Mouse (Mus musculus): Measurements from ENCODE around the gene Ccer1. TPM values are rescaled to one million over a fixed set of nuclear protein-coding genes. Genes with fewer than 3 reads are reported as not detected.

Gene Ccer1
- polyA plus RNA-seq, 1 experiment from 2014 or later, result not detected

DNA sequence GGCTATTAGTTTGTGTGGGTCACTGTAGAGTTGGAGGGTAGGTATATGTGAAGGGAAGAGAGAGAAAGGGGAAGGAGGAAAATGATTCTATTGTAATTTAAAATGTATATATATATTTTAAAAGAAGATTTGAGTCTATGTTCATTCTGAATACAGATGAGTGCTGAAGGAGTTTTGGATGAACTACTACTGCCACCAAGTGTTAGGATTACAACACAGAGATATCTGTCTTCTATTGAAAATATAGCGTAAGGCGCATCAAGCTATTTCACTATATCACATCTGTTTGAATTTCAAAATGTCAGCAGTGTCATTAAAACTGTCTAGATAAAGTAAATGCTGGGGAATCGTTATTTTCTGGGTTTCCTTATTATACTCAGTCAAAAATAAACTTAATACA lies 3.4 kb upstream of the Ccer1 start:
- H3K27ac ChIP-seq (ENCODE audit: low read depth, low read length), result no peak overlapping the region
- H3K9me3 ChIP-seq (ENCODE audit: control insufficient read depth, low read length), result no peaks in the 10 kb centered on the region
- 84% methylated on average over 3 of the region's 3 CpGs for WGBS
- H3K4me2 ChIP-seq (ENCODE audit: low read depth, low read length, severe bottlenecking), result no peak overlapping the region
- H3K4me1 ChIP-seq (replicated peaks; ENCODE audit: control insufficient read depth, insufficient read depth, low read length), result no peaks in the 10 kb centered on the region
- H3K27me3 ChIP-seq (ENCODE audit: control insufficient read depth, insufficient read depth, low read length), result no peaks in the 10 kb centered on the region
- ATAC-seq (replicated peaks; ENCODE audit: low FRiP score) (no peak), DNase-seq (ENCODE audit: low spot score) (no peak)
- no peak overlapping the region for H3K4me3 ChIP-seq (ENCODE audit: low read depth, low read length)
- H3K9ac ChIP-seq (ENCODE audit: low read length), result no peak overlapping the region
- no peaks in the 10 kb centered on the region for H3K36me3 ChIP-seq (ENCODE audit: control insufficient read depth, insufficient read depth, low read length)

DNA sequence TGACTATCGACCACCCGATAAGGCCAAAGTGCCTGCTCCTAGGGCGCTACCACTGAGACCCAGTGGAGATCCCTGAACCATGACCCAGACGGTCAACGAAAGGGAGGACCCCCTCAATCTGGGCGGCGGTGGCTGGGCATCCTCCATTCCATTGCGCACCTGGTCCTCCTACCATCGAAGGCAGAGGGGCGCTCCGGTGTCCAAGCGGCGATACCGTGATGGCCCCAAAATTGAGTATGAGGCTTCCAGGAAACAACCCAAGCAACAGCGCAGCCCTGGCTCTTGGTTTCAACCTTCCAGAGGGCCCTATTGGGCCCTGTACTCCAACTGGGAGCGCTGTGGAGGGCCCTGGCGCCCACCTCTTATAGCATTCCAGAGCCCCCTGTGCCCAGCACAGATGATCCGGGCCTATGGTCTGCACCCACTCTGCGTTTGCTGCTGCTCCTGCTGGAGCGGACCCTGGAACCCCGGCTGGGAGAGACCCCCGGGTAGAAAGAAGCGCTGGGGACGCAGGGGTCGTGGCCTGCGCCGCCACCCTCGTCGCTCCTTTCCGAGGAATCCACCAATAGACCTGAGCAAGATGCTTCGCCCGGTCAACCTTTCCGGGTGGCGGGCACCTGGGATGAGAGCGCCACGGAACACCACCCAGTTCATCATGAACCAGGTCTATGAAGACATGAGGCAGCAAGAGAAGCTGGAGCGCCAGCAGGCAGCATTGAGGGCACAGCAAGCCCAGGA lies 708 bp downstream of the Ccer1 start:
- Histone ChIP-seq H3K36me3 (ENCODE audit: control insufficient read depth, insufficient read depth, low read length) (no peaks in the 10 kb centered on the region), H3K4me1 (replicated peaks; ENCODE audit: control insufficient read depth, insufficient read depth, low read length) (no peaks in the 10 kb centered on the region), H3K4me3 (ENCODE audit: low read depth, low read length) (no peak overlapping the region), H3K27me3 (ENCODE audit: control insufficient read depth, insufficient read depth, low read length) (no peaks in the 10 kb centered on the region), H3K9me3 (ENCODE audit: control insufficient read depth, low read length) (no peaks in the 10 kb centered on the region), H3K4me2 (ENCODE audit: low read depth, low read length, severe bottlenecking) (no peak overlapping the region), H3K9ac (ENCODE audit: low read length) (no peak overlapping the region), H3K27ac (ENCODE audit: low read depth, low read length) (no peak overlapping the region)
- WGBS, result 90% methylated on average over 37 of the region's 37 CpGs
- ATAC-seq (replicated peaks; ENCODE audit: low FRiP score), result no peak
- no peak for DNase-seq (ENCODE audit: low spot score)

DNA sequence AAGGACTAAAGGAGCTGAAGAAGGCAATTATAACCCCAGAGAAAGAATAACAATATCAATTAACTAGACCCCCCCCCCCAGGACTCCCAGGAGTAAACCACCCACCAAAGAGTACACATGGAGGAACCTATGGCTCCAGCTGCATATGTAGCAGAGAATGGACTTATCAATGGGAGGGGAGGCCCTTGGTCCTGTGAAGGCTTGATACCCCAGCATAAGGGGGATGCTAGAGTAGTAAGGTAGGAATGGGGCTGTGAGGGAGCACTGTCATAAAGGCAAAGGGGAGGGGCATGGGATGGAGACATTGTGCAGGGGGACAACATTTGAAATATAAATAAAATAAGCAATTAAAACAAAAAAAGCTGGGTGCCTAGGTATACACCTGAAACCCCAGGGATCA lies 9.5 kb downstream of the Ccer1 start:
- no peaks in the 10 kb centered on the region for H3K9me3 ChIP-seq (ENCODE audit: control insufficient read depth, low read length)
- H3K4me2 ChIP-seq (ENCODE audit: low read depth, low read length, severe bottlenecking), result no peak overlapping the region
- no peak for ATAC-seq (replicated peaks; ENCODE audit: low FRiP score)
- no peak overlapping the region for H3K4me3 ChIP-seq (ENCODE audit: low read depth, low read length)
- no peaks in the 10 kb centered on the region for H3K27me3 ChIP-seq (ENCODE audit: control insufficient read depth, insufficient read depth, low read length)
- H3K9ac ChIP-seq (ENCODE audit: low read length), result no peak overlapping the region
- H3K4me1 ChIP-seq (replicated peaks; ENCODE audit: control insufficient read depth, insufficient read depth, low read length), result no peaks in the 10 kb centered on the region
- H3K36me3 ChIP-seq (ENCODE audit: control insufficient read depth, insufficient read depth, low read length), result no peaks in the 10 kb centered on the region
- no peak overlapping the region for H3K27ac ChIP-seq (ENCODE audit: low read depth, low read length)
- no peak for DNase-seq (ENCODE audit: low spot score)

GRCm38 (mm10) chr10:97704562-97704961 lies 11.7 kb downstream of the Ccer1 start:
- Histone ChIP-seq H3K36me3 (ENCODE audit: control insufficient read depth, insufficient read depth, low read length) (no peaks in the 10 kb centered on the region), H3K4me1 (replicated peaks; ENCODE audit: control insufficient read depth, insufficient read depth, low read length) (no peaks in the 10 kb centered on the region), H3K4me2 (ENCODE audit: low read depth, low read length, severe bottlenecking) (no peak overlapping the region), H3K27me3 (ENCODE audit: control insufficient read depth, insufficient read depth, low read length) (no peaks in the 10 kb centered on the region), H3K9ac (ENCODE audit: low read length) (no peak overlapping the region), H3K4me3 (ENCODE audit: low read depth, low read length) (no peak overlapping the region), H3K27ac (ENCODE audit: low read depth, low read length) (no peak overlapping the region), H3K9me3 (ENCODE audit: control insufficient read depth, low read length) (no peaks in the 10 kb centered on the region)
- WGBS, result 51% methylated on average over 1 of the region's 1 CpGs
- ATAC-seq (replicated peaks; ENCODE audit: low FRiP score) (0 out of 2 replicates have a peak, but pooled peaks have one; percentile 64), DNase-seq (ENCODE audit: low spot score) (no peak)

GRCm38 (mm10) chr10:97712687-97713086 lies 19.8 kb downstream of the Ccer1 start:
- Histone ChIP-seq H3K4me1 (replicated peaks; ENCODE audit: control insufficient read depth, insufficient read depth, low read length) (no peaks in the 10 kb centered on the region), H3K9ac (ENCODE audit: low read length) (no peak overlapping the region), H3K9me3 (ENCODE audit: control insufficient read depth, low read length) (no peaks in the 10 kb centered on the region), H3K4me3 (ENCODE audit: low read depth, low read length) (no peak overlapping the region), H3K36me3 (ENCODE audit: control insufficient read depth, insufficient read depth, low read length) (no peaks in the 10 kb centered on the region), H3K27me3 (ENCODE audit: control insufficient read depth, insufficient read depth, low read length) (no peaks in the 10 kb centered on the region), H3K27ac (ENCODE audit: low read depth, low read length) (no peak overlapping the region), H3K4me2 (ENCODE audit: low read depth, low read length, severe bottlenecking) (no peak overlapping the region)
- 4% methylated on average over 5 of the region's 5 CpGs for WGBS
- DNase-seq (ENCODE audit: low spot score), result peak; percentile 66
- peak; percentile 64; the same call in 1 of the 2 replicates for ATAC-seq (replicated peaks; ENCODE audit: low FRiP score)

- Histone ChIP-seq H3K4me1 (replicated peaks; ENCODE audit: control insufficient read depth, insufficient read depth, low read length) (no peaks in the 10 kb centered on the region), H3K27ac (ENCODE audit: low read depth, low read length) (no peak overlapping the region), H3K9ac (ENCODE audit: low read length) (no peak overlapping the region), H3K4me3 (ENCODE audit: low read depth, low read length) (no peak overlapping the region), H3K9me3 (ENCODE audit: control insufficient read depth, low read length) (no peaks in the 10 kb centered on the region), H3K27me3 (ENCODE audit: control insufficient read depth, insufficient read depth, low read length) (no peaks in the 10 kb centered on the region), H3K36me3 (ENCODE audit: control insufficient read depth, insufficient read depth, low read length) (no peaks in the 10 kb centered on the region), H3K4me2 (ENCODE audit: low read depth, low read length, severe bottlenecking) (no peak overlapping the region)
- no peak for DNase-seq (ENCODE audit: low spot score)
- 68% methylated on average over 4 of the region's 4 CpGs for WGBS
- ATAC-seq (replicated peaks; ENCODE audit: low FRiP score), result no peak
Observed at GRCm38 (mm10) chr10:97714584-97714983, 21.7 kb downstream of the Ccer1 start.

DNA sequence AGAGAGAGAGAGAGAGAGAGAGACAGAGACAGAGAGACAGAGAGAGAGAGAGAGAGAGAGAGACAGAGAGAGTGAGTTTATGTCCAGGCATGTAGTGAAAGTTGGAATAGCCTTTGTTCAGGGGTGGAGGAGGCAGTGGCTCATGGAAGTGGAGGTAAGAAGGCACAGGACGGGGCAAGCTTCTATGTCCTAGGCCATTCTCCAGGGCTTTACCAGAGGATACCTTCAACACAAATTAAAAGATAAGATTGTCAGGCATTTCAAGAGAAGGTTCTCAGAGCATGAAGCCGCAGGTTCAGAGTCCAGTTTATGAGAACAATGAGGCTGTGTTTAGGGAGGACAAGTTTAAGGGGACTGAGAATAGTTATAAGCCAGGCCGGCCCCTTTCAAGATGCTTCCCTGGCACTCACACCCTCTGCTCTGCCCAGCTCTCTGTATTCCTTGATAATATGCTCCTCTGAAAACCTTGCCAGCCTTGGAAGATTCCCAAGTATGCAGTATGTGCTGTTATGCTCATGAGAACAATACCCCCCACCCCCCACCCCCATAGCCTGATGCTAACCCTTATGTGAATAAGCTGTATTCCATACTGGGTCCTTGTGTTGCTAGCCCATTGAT lies 22.5 kb downstream of the Ccer1 start:
- WGBS, result 86% methylated on average over 3 of the region's 3 CpGs
- no peaks in the 10 kb centered on the region for H3K9me3 ChIP-seq (ENCODE audit: control insufficient read depth, low read length)
- no peaks in the 10 kb centered on the region for H3K27me3 ChIP-seq (ENCODE audit: control insufficient read depth, insufficient read depth, low read length)
- no peak overlapping the region for H3K9ac ChIP-seq (ENCODE audit: low read length)
- no peak overlapping the region for H3K27ac ChIP-seq (ENCODE audit: low read depth, low read length)
- no peaks in the 10 kb centered on the region for H3K4me1 ChIP-seq (replicated peaks; ENCODE audit: control insufficient read depth, insufficient read depth, low read length)
- H3K36me3 ChIP-seq (ENCODE audit: control insufficient read depth, insufficient read depth, low read length), result no peaks in the 10 kb centered on the region
- H3K4me3 ChIP-seq (ENCODE audit: low read depth, low read length), result no peak overlapping the region
- H3K4me2 ChIP-seq (ENCODE audit: low read depth, low read length, severe bottlenecking), result no peak overlapping the region
- DNase-seq (ENCODE audit: low spot score) (no peak), ATAC-seq (replicated peaks; ENCODE audit: low FRiP score) (no peak)

- no peak overlapping the region for H3K27ac ChIP-seq (ENCODE audit: low read depth, low read length)
- DNase-seq (ENCODE audit: low spot score), result no peak
- no peaks in the 10 kb centered on the region for H3K4me1 ChIP-seq (replicated peaks; ENCODE audit: control insufficient read depth, insufficient read depth, low read length)
- 77% methylated on average over 1 of the region's 1 CpGs for WGBS
- H3K36me3 ChIP-seq (ENCODE audit: control insufficient read depth, insufficient read depth, low read length), result no peaks in the 10 kb centered on the region
- no peak overlapping the region for H3K9ac ChIP-seq (ENCODE audit: low read length)
- no peaks in the 10 kb centered on the region for H3K27me3 ChIP-seq (ENCODE audit: control insufficient read depth, insufficient read depth, low read length)
- no peaks in the 10 kb centered on the region for H3K9me3 ChIP-seq (ENCODE audit: control insufficient read depth, low read length)
- H3K4me3 ChIP-seq (ENCODE audit: low read depth, low read length), result no peak overlapping the region
- no peak overlapping the region for H3K4me2 ChIP-seq (ENCODE audit: low read depth, low read length, severe bottlenecking)
- no peak for ATAC-seq (replicated peaks; ENCODE audit: low FRiP score)
Observed at GRCm38 (mm10) chr10:97717233-97717632, 24.4 kb downstream of the Ccer1 start.

- 77% methylated on average over 2 of the region's 2 CpGs for WGBS
- Histone ChIP-seq H3K9ac (ENCODE audit: low read length) (no peak overlapping the region), H3K9me3 (ENCODE audit: control insufficient read depth, low read length) (no peaks in the 10 kb centered on the region)
Observed at GRCm38 (mm10) chr10:97718021-97718420, 25.2 kb downstream of the Ccer1 start.

More at GRCm38 (mm10) chr10:97718021-97718420, 25.2 kb downstream of the Ccer1 start:
- H3K4me2 ChIP-seq (ENCODE audit: low read depth, low read length, severe bottlenecking), result no peak overlapping the region
- no peak overlapping the region for H3K27ac ChIP-seq (ENCODE audit: low read depth, low read length)
- DNase-seq (ENCODE audit: low spot score) (no peak), ATAC-seq (replicated peaks; ENCODE audit: low FRiP score) (no peak)
- no peak overlapping the region for H3K4me3 ChIP-seq (ENCODE audit: low read depth, low read length)
- H3K4me1 ChIP-seq (replicated peaks; ENCODE audit: control insufficient read depth, insufficient read depth, low read length), result no peaks in the 10 kb centered on the region
- no peaks in the 10 kb centered on the region for H3K27me3 ChIP-seq (ENCODE audit: control insufficient read depth, insufficient read depth, low read length)
- H3K36me3 ChIP-seq (ENCODE audit: control insufficient read depth, insufficient read depth, low read length), result no peaks in the 10 kb centered on the region

Measured in forebrain, embryonic 11.5 days (tissue).